Mouse (Mus musculus): ENCODE measurements at regions not wholly inside any gene's neighbourhood (a gene's known extent, or its start where the extent isn't known, plus 50 kb on each side); places are given as distances from the start of the nearest gene placed in this dataset.
A peak's percentile ranks its signal among the peaks of the same experiment; 100 is the strongest.

DNA sequence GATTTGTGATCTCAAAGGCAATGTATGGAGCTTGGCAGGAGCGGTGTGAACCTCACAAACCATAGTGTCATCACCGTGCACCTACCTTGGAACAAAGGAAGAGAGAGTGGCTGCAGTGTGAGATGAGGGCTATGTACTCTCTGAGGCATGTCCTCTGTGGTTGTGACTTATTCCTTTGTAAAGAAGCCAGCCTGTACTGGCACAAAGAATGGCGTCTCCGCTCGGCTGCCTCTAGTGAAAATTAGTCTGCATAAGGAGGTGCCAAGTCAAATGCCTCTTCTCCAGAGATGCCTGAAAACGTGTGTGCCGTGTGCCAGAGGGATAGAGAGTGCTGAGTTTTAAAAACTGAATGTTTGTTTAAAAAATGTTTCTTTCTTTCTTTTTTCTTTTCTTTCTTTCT, 444.0 kb upstream of the Frg1 start:
- DNase-seq (ENCODE audit: low read depth, low spot score), result no peak

DNA sequence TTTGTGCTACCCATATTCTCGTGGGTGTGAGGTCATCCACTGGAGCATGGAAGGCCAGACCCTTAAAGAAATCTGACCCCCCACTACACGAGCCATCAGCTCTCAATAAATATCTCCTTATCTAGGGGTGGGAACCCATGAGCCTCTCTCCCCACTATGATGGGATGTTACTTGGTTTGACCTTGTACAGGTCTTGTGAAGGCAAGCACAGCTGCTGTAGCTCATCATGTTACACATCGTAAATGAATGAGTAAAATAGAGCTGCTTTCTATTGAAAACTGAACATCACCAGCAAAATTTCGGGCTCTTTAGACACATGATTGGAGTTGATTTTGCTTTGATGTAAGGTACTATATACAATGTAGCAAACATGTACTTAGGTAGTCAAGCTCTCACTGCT, 414.8 kb upstream of the Frg1 start:
- no peak for DNase-seq (ENCODE audit: low read depth, low spot score)

DNA sequence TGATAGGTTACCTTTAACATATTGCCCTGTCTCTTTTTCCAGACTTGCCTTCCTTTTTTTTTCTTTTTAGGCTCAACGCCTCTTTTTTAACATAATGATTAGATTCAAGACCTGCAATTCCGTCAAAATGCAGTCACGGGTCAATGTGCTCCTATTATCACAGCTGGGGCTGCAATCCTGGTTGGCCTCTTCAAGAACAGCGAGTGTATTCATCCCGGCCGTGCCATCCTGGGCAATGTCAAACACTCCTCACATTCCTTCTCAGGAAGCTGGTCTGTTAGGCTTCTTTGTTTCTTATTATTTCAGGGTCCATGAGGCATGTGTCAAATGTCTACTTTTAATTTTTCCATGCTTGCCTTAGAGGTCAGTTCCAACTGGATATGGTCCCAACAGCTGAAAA, 413.5 kb upstream of the Frg1 start:
- DNase-seq (ENCODE audit: low read depth, low spot score), result no peak

DNA sequence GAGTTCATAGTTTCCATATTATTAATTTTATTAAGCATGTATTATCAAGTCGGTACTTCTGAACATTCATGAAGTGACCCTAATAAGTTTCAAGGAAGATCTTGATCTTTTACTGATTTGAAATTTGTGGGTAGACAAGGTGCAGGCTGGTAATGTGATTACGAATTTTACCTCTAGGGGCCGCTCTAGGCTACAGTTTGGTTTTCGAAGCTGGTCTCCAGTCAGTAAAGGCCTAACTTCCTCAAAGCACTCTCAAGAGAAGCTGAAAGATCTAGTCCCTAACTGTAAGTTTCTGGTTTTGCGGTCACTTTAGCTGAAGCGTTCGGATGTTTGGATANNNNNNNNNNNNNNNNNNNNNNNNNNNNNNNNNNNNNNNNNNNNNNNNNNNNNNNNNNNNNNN, 408.1 kb upstream of the Frg1 start:
- peak; percentile 64 for DNase-seq (ENCODE audit: low read depth, low spot score)

DNA sequence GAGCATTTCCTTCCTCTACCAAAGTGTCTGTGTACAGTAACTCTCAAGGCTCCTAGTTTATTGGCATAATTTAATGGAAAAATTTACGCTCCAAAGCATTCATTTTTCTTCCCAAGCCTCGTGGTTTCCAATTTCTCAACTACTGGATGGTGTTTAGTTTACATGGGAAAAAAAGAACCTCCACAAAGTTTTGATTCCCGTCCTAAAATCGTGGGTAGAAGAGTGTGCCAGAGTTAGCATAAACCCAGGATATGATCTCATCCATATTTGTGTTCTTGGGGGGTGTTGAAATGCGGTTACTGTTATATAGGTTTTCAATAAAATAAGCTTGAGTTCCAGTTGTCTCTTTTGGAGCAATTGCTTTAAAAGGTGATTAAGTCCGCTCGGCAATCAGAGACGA, 406.2 kb upstream of the Frg1 start:
- DNase-seq (ENCODE audit: low read depth, low spot score), result no peak

DNA sequence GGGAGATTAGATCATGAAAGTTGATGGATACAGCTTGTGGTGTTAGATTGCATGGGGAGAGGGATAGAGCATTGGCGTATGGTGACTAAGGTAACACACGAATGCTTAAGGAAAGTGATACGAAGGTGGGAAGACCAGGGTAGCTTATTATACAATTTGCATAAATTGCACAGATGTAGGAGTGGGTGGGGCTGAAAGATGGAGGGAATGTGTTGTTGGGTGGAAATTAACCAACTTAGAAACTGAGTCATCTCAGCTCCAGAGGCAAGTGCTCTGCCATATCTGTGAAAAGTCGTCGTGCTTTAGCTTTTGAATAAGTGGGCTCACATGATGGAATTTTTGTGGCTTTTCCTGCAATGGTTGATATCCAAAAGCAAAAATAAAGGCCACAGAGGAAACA, 404.8 kb upstream of the Frg1 start:
- DNase-seq (ENCODE audit: low read depth, low spot score), result no peak

DNA sequence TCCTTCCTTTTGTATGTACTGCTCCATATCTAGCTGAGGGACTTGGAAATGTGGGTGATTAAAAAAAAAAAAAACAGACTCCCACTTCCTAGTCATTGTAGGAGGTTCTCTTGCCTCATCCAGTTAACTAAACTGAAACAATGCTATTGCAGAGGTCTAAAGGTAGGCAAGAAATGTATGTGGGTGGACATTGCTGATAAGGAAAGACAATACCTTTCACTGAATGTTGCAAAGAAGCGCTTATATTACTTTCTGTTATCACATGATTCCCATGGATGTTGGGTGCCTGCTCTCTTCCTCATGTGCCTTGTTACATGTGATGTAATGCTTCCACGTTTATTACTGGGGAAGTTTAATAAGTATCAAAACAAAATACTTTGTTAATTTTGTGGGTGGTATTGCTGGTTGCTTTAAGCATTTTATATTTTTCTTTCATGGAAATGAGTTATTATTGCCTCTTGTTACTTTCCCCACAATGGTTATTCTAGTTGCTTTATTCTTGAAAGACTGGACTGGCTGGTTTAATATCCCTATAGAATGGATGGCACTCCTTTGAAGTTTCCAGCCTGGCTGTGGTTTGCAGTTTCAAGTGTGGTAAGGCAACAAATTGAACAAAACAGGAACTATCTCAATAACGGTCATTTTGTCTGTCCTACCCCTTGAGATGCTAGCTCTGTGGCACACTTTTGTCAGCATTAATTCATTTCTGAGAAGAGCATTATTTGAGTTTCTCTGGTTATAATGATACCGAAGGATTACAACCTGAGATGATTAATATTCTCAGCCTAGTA, 403.9 kb upstream of the Frg1 start:
- no peak for DNase-seq (ENCODE audit: low read depth, low spot score)

DNA sequence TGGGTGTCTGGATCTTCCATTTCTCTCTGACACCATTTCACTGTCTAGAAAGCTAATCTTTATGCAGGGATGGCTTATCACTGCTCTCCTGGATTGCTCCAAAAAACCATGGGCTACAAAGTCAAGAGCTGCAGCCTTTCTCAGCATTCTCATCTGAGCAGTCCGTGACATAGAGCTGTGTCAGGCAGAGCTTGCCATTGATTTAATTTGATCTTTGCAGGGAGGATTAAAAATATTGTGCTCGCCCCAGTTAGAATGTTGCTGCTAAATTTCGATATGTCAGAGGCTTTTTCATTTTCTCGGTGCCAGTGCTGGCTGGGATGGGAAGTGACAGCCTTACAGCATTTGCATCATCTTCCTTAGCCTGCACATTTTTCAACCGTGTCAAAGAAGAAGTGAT, 401.7 kb upstream of the Frg1 start:
- DNase-seq (ENCODE audit: low read depth, low spot score), result no peak

DNA sequence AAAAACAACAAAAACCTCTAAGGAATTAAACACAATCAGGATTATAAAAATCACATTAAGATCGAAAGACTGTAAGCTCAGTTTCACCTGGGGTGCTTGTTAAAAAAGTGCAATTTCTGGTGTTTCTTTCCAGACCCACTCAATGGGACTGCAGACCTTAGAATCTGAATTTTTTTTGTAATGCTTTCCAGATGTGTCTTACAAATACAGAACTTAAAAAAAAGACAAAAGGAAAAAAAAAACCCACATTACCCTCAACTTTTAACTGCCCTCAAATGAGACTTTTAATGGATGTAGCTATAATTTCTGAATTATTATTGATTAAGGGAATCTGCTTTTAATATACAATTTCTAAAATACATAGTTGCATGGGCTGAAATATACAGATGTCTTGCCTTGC, 401.2 kb upstream of the Frg1 start:
- no peak for DNase-seq (ENCODE audit: low read depth, low spot score)

DNA sequence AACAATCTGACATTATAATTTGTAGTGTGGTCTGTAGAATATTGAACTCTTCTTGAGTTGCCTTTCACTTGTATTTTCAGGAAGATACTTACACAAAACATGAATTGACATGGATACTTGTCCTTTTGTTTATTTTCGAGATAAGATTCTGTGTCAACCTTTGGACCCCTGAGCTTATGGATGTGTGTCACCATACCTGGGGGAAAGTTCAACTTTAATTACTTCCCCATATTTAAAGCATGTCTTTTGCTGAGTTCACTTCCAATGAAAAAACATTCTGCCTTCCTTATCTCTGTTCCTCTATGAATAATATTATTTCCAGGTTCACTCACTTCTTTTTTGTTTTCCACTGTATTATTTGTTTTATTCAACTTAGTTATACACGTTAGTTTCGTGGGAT, 398.4 kb upstream of the Frg1 start:
- no peak for DNase-seq (ENCODE audit: low read depth, low spot score)

DNA sequence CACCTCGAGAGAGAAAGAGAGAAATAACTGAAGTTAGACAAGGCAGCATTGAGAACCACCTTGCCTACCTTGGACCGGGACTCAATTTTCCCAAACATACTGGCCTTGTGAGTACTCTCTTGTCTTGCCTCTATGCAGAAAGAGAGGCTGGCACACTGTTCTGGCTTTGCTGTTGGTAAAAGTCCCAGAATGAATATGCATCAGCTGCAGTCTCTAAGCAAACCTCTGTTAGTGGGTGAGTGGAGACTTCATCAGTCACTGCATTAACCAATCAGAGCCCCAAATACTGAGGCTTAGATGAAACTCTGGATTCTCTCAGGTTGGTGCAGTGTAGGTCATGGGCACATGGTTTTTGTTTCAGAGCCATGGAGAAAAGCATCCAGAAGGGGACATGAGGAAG, 378.8 kb upstream of the Frg1 start:
- no peak for DNase-seq (ENCODE audit: low read depth, low spot score)

DNA sequence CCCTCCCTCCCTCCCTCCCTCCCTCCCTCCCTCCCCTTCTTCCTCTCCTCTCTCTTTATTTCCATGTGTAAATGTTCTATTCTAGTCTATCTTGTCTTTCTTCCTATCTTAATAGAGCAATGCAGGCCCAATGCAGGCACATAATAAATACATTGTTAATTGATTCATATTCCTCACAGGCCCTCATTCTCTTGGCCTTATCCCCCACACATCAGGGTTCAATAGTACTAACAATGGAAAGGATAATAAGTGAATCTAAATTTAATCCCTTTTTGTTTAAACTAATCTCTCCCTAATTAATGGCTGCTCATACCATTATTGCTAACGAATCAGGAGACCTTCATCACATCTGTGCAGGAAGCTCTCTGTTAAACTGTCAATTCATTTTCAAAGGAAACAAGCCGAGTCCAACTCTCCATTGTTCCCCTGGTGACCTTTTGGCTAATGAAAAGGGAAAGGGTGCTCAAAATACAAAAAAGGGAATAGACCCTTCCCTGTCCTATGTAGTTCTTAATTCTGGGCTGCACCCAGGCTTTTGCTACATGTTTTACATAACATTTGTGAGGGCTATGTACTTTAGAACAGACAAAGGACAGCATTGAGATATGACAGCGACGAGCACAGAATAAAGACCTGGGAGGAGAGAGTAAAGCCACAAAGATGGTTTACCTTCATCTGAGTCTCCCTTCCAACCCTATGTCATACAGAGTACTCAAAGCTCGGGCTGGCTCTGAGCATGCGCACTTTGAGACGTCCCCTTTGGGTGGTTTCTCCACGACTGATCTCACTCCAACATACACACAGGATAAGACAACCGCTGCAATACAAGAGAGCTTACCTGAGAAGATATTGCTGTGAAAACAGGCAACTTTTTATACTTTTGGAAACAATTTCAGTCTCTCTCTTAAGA, 370.3 kb upstream of the Frg1 start:
- peak; percentile 58 for DNase-seq (ENCODE audit: low read depth, low spot score)

DNA sequence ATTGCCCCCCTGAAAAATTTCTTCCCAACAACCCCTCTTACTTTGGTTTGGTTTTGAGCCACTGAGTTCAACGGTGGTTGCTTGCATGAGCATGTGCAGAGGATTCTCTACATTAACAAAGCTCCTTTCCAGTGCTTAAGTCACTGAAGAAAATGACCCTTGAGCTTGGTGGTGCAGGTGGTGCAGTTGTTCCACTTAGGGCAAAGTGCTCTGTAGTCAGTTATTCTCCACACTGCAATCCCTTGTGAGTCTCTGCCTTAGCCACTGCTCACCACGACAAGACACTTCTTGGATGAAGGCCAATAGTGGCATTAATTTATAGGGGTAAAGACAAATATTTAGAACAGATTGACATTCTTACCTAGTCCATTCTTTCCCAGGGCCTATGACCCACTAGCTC, 369.1 kb upstream of the Frg1 start:
- DNase-seq (ENCODE audit: low read depth, low spot score), result no peak

DNA sequence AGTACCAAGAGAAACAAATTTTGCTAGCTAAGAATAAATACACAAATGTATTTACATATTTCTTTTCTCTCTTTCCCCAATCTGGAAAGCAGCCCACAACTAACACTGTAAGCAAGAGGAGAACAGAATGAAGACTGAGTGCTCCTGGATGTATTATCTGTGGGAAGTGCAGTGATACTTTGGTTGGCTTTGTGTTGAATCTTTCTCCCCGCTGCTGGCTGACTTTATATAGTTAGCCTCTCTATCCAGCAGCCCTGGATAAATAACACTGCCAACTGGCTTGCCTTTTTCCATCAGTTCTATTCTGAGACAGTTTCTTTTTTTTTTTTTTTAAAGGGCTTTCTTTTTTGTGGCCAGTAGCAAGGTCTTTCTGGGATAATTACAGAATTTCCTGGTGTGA, 366.0 kb upstream of the Frg1 start:
- no peak for DNase-seq (ENCODE audit: low read depth, low spot score)

DNA sequence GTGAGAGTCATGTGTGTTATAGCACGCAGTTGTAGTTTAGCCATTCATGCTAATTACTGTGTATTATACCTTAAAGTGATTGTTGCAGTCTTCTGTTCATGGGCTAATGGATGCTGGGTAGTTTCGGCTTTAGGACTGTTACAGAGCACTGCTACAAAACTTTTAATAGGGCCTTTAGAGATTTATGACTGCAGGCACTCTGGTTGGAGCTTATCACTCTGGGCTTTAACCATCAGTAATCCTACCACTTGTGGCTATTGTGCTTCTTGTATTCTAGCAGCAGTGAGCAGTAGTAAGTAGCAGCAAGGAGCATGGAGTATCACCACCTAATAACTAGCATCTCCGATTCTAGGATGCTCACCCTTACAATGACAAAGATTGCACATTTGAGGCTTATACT, 362.6 kb upstream of the Frg1 start:
- no peak for DNase-seq (ENCODE audit: low read depth, low spot score)

DNA sequence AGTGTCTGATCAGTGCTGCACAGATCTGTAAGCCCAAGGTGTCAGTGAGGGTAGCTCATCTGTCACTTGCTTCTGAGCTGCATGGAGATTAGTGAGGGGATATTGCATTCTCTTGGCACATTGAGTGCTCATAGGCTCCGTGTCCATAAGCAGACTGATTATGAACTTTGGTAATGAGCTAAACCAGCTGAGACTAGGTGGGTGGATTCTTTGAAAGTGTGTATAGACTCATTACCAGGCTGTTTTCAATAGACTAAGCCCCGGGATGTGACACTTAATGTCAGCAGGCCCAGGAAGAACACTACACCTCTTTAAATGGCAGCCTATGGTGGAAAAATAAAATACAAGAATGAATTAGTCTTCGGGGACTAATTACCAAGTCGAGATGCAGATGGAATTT, 354.9 kb upstream of the Frg1 start:
- no peak for DNase-seq (ENCODE audit: low read depth, low spot score)

DNA sequence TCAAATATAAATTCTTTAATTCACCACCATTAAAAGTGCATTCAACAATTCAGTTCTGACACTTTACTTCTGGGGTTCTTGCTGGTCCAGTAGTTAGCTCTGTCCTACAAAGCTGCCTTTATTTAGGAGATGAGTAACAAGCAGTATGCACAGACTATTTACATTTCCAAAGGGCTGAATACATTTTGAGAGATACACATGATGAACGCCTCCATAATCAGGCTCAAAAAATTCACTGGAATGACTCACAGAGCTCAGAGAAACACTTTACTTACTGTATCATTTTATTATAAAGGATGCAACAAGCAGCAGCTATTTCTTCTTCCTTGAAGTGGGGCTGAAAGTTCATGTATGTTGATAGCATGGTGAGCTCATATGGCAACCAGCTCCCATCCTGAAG, 336.6 kb upstream of the Frg1 start:
- DNase-seq (ENCODE audit: low read depth, low spot score), result no peak

DNA sequence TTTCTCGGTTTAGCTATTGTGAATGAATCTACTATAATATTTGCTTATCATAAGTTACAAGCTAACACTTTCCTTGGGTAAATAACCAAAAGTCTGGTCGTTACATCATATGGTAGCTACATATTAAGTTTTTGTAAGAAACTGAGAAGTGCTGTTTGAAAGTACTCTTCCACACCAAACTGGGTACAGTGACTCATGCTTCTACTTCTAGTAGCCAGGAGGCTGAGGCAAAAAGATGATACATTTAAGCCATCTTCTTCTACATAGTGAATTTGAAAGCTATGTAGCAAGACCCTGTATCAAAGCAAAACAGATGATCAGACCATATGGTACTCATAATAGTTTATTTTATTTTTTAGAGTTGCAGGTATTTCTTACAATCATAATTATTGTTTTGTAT, 335.8 kb upstream of the Frg1 start:
- no peak for DNase-seq (ENCODE audit: low read depth, low spot score)

DNA sequence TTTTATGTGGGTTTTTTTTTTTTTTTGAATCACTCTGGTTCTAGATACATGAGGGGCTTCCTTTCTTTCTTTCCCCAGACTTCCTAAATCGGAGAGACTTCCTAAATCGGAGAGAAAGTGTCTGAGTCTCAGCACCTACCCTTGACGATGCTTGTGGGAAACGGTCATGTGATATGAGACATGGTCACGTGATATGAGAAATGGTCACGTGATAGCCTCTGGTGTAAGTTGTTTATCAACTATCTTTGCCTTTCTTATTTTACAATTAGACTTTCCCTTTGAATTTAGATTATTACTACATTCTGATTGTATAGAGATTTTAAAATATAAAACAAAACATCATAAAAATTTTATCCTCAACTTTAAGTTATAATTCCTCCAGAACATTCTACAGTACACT, 330.1 kb upstream of the Frg1 start:
- DNase-seq (ENCODE audit: low read depth, low spot score), result no peak

DNA sequence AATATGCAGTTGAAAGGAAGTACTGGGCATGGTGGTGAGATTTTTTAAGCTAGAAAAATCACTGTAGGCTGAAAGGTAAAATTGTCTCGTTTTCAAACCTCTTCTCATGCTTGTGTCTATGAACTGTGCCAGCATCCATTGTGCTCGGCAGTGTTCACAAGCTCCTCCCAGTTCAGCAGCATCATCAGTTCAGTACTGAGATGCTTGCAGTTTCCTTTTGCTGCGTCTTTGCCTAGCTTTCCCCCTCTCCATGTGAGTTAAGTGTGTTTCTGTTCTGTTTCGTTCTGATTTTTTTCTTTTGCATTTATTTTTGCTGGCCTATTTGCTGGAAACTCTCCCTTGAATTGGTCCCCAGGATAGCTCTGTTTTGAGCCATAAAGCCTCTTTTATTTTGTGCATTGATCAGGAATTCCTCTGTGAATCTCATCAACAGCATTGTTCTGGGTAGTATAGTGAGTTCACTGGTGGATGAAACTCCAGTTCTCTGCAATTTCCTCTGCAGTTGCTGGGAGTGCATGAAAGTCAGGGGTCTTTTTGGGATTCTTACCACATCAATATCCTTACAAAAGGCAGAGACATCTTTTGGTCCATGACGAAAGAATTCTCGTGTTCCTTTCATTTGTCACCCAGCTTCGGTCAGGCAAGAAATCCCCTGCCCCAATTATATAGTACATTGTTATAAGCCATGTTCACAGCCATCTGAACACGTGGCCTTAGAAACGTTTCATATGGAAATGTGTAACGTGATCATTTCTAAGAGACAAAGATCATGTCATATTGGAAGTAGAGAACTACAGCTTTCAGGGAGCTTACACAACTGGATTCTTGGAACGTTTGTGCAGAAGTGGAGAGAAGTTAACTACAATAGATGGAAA, 326.2 kb upstream of the Frg1 start:
- no peak for DNase-seq (ENCODE audit: low read depth, low spot score)

DNA sequence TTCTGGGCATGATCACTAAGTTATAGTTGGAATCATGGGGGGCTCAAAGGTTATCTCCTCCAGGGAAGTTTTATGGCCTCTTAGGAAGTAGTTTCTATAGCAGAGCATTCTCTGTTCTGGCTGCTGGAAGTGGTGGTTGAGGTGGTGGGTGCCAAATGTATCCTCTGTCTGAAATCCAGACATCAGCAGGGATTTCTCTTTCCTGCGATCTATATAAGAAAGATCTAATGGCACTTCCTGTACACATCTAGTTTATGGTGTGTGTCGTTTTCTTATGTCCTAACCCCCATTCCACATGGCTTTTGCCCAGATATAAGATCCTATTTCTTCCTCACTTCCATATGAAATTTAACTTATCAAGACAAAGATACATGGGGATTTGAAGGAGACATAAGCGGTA, 300.1 kb upstream of the Frg1 start:
- DNase-seq (ENCODE audit: low read depth, low spot score), result no peak

Measured in R1 (cell line).